Comparison of ENCODE assay signal across 8 mouse cellular contexts in the genomic region with DNA sequence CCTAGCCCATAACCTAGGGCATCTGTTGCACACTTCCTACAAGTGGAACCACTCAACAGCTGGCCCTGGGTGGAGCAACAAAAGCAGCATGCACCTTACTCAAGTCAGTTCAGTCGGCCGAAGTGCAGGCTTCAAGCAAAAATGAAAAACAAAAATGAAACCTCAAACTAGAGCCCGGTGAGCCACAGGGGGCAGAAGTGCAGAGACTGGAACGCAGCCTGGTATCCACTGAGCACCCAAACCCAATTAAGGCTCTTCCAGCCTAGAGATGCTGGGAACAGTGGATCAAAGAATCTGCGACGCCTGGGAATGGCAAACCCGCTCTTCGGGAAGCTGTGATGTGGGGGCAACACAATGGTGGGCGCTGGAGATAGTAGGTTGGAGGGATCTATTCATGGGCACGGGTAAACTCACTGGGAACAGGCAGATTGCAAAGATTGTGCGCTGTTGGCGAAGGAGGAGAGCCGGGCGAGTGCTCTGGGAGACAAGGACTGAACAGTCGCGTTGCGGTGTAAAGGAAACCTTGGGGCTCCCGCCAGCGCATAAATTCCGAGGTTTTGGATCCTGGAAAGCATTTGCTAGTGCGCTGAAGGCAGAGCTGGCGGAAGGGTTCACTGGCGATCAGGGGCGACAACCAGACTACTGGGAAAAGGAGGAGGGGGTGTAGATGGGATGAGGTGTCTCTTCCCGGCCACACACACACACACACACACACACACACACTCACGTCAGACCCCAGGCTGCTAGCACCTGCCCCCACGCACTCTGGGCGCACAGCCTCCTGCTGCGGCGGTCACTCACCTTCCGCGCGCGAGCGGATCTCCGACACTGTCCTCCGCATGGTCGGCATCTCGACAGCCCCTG. TPM values are rescaled to one million over a fixed set of nuclear protein-coding genes. Genes with fewer than 3 reads are reported as not detected.
DNase-seq lines count a peak whose midpoint lies in the region; ATAC-seq lines count a peak whose summit lies in the region.

No protein-coding gene starts in this region.

- H3K9ac ChIP-seq in forebrain, embryonic 15.5 days (replicated peaks) = peak overlapping the region; percentile 89

- H3K27ac ChIP-seq in forebrain, embryonic 15.5 days (replicated peaks) = peak overlapping the region; percentile 92

- no peaks in the 10 kb centered on the region for H3K9me3 ChIP-seq in forebrain, embryonic 15.5 days

- H3K4me2 ChIP-seq in forebrain, embryonic 15.5 days (replicated peaks) = peak overlapping the region; percentile 78

- peaks cover 54% of the 10 kb centered on the region for H3K4me1 ChIP-seq in forebrain, embryonic 15.5 days

- under 1% methylated on average over 39 of the region's 39 CpGs for WGBS in forebrain, embryonic 15.5 days

- peak overlapping the region; percentile 99 for H3K4me3 ChIP-seq in forebrain, embryonic 15.5 days

- DNase-seq in MEL-GATA-1-ER (ENCODE audit: extremely low read depth, low read depth) = peak; percentile 59
- DNase-seq in cerebellum, adult 11 months = peak; percentile 46
- DNase-seq in layer of hippocampus, postnatal 10 days (ENCODE audit: low spot score in 2 of 2) = peak; percentile 60 to 69
- peak; percentile 51 for DNase-seq in lung, postnatal 10 days
- DNase-seq in ovary, postnatal 10 days (ENCODE audit: low spot score) = peak; percentile 18
- peak; percentile 70 for DNase-seq in thymus, postnatal 25 days

- H3K27me3 ChIP-seq in forebrain, embryonic 15.5 days = no peaks in the 10 kb centered on the region

- H3K36me3 ChIP-seq in forebrain, embryonic 15.5 days = no peaks in the 10 kb centered on the region

- peak; percentile 4 for ATAC-seq in forebrain, embryonic 15.5 days (replicated peaks)
- ATAC-seq in hematopoietic stem cell, adult 5-6 weeks (replicated peaks in 1 of 2; ENCODE audit: insufficient read depth in 1 of 2, low FRiP score in 2 of 2, low TSS enrichment in 1 of 2, low read depth in 1 of 2, poor library complexity in 2 of 2, severe bottlenecking in 2 of 2) = peak; percentile 30 to 35

RNA-seq across cellular contexts. Expression of gene Atp8a1, which starts 0.6 kb away (rescaled TPM):
- polyA plus RNA-seq in forebrain, embryonic 15.5 days (2015; fragmentation: Nextera tagmentation; extraction: Ambion mirVana) = 30.1 and 35.8 TPM in 2 replicates
- 47.8 and 68.4 TPM in 2 replicates for total RNA-seq in hematopoietic stem cell, adult 5-6 weeks (2017)
- 100 to 1,000 TPM; 130 to 147 TPM for total RNA-seq in layer of hippocampus, postnatal 10 days (2021)

Comparison
In these comparisons a context has a peak if more than half of its experiments do, and no peak if none do; other contexts are left out.
1. Peak in every context shown above with its lines: DNase-seq, ATAC-seq, H3K4me3 ChIP-seq and H3K27ac ChIP-seq.
2. DNase-seq: peak in every context shown above with its lines; median percentile 70 in thymus, postnatal 25 days; 64 in layer of hippocampus, postnatal 10 days; 59 in MEL-GATA-1-ER; 51 in lung, postnatal 10 days; 46 in cerebellum, adult 11 months; 18 in ovary, postnatal 10 days.